Mouse (Mus musculus): ENCODE data around the gene Dyrk1a. TPM values are rescaled to one million over a fixed set of nuclear protein-coding genes. Genes with fewer than 3 reads are reported as not detected.
"Not testable (repeated sequence)": the region's sequence is repeated elsewhere in the genome, so short reads cannot be mapped to it uniquely, and the experiment has no call there.

The Dyrk1a gene
- polyA plus RNA-seq, 1 experiment from 2014 or later: 8.7 TPM

DNA sequence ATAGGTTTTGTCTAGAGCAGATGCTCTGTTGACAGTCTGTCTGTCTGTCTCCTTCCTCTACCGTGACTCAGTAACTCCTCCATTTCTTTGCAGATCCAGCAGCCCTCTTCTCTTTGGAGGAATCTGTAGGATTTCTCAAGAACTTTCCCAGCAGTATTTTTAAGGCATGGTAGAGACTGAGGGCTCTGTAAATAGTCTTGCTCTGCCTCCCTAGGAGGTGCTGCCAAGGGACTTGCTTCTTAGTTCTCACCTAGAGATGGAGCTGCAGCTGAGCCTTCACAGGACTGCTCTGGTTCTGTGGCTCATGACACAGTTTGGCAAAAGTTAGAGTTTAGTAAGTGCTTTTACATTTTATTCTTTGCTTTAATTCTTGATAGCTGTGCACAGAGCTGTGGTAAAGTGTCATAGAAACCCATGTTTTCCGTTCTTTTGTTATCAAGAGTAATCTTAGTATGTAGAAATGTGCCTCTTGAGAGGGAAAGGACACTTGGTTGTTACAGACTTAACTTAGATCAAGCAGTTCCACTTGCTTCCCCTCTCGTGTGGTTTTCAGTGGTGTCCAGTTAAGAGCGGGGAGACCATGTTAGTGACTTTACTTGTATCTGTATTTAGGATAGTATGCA lies 82.4 kb downstream of the Dyrk1a start:
- Histone ChIP-seq H3K9ac (no peak overlapping the region), H3K27me3 (no peaks in the 10 kb centered on the region), H3K9me3 (replicated peaks) (no peaks in the 10 kb centered on the region), H3K4me3 (replicated peaks) (no peak overlapping the region), H3K4me2 (no peak overlapping the region), H3K4me1 (peaks cover 43% of the 10 kb centered on the region), H3K27ac (no peak overlapping the region), H3K36me3 (no peaks in the 10 kb centered on the region)
- ATAC-seq (replicated peaks; ENCODE audit: low FRiP score): no peak
- WGBS: 70% methylated on average over 4 of the region's 4 CpGs

DNA sequence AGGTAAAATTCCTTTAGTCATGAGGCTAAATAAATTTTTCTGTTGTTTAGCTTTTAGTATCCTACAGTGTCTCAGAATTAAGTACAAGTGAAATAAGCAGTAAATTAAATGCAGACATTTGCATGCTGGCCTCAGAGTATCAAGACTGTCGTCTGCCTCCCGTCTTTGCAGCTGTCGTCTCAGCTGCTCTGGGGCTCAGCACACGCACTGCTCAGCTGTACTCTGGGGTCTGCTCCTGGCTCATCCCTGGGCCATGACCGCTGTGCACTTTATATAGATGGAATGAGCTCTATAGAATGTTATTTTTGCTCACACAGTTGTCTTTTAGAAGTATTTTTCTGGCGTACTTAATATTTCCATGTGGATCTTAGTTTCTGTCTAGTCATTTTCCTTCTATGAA lies 85.3 kb downstream of the Dyrk1a start:
- Histone ChIP-seq H3K9me3 (replicated peaks) (no peaks in the 10 kb centered on the region), H3K4me2 (no peak overlapping the region), H3K27ac (no peak overlapping the region), H3K4me1 (peaks cover 29% of the 10 kb centered on the region; the same call in 1 of the 2 replicates), H3K4me3 (replicated peaks) (no peak overlapping the region), H3K9ac (no peak overlapping the region), H3K27me3 (no peaks in the 10 kb centered on the region), H3K36me3 (peaks cover 2% of the 10 kb centered on the region)
- WGBS: 49% methylated on average over 6 of the region's 6 CpGs
- ATAC-seq (replicated peaks; ENCODE audit: low FRiP score): no peak

DNA sequence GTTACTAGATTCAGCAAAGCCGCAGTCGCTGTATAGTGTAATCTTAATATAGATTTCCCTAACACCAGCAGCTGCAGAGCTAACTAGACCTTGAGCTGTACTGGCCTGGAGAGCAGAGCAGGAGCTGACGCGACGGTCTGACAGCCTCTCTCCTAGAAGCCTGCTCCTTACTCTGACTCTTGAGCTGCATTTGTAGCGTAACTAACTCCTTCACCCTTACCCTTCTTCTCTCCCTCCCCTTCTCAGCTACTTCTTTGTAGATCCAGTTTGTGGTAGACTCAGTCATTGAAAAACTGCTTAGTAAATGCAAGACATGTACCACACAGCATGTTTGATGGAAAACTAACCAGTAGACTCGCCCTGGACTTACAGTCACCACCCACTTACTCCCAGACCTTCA lies 87.1 kb downstream of the Dyrk1a start:
- H3K9ac ChIP-seq: no peak overlapping the region
- no peak for ATAC-seq (replicated peaks; ENCODE audit: low FRiP score)
- H3K27me3 ChIP-seq: no peaks in the 10 kb centered on the region
- no peaks in the 10 kb centered on the region for H3K9me3 ChIP-seq (replicated peaks)
- H3K36me3 ChIP-seq: peaks cover 8% of the 10 kb centered on the region
- no peak overlapping the region for H3K27ac ChIP-seq
- 81% methylated on average over 7 of the region's 7 CpGs for WGBS
- H3K4me2 ChIP-seq: no peak overlapping the region
- peaks cover 25% of the 10 kb centered on the region; the same call in 1 of the 2 replicates for H3K4me1 ChIP-seq
- H3K4me3 ChIP-seq (replicated peaks): no peak overlapping the region

DNA sequence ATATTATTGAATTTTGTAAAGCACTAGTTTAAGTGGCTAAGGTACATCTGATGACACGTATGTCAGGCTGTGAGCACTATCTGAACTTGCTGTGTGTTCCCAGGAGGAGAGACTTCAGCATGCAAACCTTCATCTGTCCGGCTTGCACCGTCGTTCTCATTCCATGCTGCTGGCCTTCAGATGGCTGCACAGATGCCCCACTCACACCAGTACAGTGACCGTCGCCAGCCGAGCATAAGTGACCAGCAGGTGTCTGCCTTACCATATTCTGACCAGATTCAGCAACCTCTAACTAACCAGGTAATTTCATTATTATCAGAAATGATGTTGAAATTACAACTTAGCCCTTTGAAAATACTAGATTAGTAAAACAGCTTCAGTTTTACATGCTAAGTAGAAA lies 89.6 kb downstream of the Dyrk1a start:
- H3K4me3 ChIP-seq (replicated peaks): no peak overlapping the region
- H3K27ac ChIP-seq: no peak overlapping the region
- peaks cover 15% of the 10 kb centered on the region; the same call in 1 of the 2 replicates for H3K4me1 ChIP-seq
- peaks cover 9% of the 10 kb centered on the region for H3K36me3 ChIP-seq
- H3K9me3 ChIP-seq (replicated peaks): no peaks in the 10 kb centered on the region
- no peaks in the 10 kb centered on the region for H3K27me3 ChIP-seq
- no peak overlapping the region for H3K9ac ChIP-seq
- H3K4me2 ChIP-seq: no peak overlapping the region
- ATAC-seq (replicated peaks; ENCODE audit: low FRiP score): no peak
- 91% methylated on average over 7 of the region's 7 CpGs for WGBS

DNA sequence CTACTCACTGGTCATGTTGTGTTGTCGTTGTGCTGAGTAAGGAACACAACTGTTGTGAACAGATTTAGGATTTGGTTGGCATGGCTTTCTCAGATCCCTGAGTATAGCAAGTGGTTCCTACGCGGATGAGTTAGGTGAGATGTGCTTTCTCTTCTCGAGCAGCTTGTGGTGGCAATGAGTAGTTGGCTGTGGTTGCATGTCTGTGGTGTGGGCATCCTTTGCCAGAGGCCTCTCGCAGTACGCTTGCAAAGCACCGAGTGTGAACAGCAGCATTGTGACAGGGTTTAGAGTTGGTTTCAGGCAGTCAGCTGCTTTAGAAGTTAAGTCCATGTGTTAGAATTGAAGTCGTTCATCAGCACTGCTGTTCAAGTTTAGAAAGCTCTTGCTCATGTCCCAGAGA lies 90.4 kb downstream of the Dyrk1a start:
- Histone ChIP-seq H3K27me3 (no peaks in the 10 kb centered on the region), H3K9ac (no peak overlapping the region), H3K27ac (no peak overlapping the region), H3K36me3 (peaks cover 16% of the 10 kb centered on the region), H3K4me2 (no peak overlapping the region), H3K4me1 (peaks cover 11% of the 10 kb centered on the region; the same call in 1 of the 2 replicates), H3K4me3 (replicated peaks) (no peak overlapping the region), H3K9me3 (replicated peaks) (no peaks in the 10 kb centered on the region)
- 93% methylated on average over 8 of the region's 8 CpGs for WGBS
- ATAC-seq (replicated peaks; ENCODE audit: low FRiP score): no peak

DNA sequence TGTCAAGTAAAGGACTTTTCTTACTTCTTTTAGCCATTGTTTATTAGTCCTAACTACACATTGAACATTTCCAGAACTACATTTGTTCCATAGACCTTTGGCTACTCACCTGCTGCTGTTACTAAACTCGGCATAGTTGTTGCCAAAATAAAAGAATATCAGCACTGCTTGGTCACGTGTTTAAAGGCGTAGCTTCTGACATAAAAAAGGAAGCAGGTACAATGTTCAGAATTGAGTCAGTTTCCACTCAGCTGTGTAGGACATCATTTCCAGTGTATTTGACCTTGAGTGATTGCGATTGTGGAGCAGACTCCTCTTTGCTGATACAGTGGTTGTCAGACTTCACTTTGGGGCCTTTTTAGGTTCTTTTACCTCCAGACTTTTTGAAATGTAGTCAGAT lies 97.7 kb downstream of the Dyrk1a start:
- Histone ChIP-seq H3K4me1 (no peaks in the 10 kb centered on the region), H3K9ac (no peak overlapping the region), H3K36me3 (peaks cover 72% of the 10 kb centered on the region), H3K27me3 (no peaks in the 10 kb centered on the region), H3K27ac (no peak overlapping the region), H3K9me3 (replicated peaks) (no peaks in the 10 kb centered on the region), H3K4me2 (no peak overlapping the region), H3K4me3 (replicated peaks) (no peak overlapping the region)
- 90% methylated on average over 4 of the region's 4 CpGs for WGBS
- no peak for ATAC-seq (replicated peaks; ENCODE audit: low FRiP score)

DNA sequence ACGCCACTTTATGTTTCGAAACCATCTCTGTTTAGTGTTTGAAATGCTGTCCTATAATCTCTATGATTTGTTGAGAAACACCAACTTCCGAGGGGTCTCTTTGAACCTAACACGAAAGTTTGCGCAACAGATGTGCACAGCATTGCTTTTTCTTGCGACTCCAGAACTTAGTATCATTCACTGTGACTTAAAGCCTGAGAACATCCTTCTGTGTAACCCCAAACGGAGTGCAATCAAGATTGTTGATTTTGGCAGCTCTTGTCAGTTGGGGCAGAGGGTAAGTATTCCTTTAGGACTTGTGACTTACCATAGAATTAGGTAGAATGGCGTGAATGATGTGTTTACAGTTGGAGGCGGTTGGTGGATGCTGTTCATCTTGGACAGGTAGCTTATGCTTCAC lies 101.5 kb downstream of the Dyrk1a start:
- H3K36me3 ChIP-seq: peaks cover 87% of the 10 kb centered on the region
- H3K9ac ChIP-seq: no peak overlapping the region
- WGBS: 71% methylated on average over 9 of the region's 9 CpGs
- no peak overlapping the region for H3K4me2 ChIP-seq
- no peaks in the 10 kb centered on the region for H3K27me3 ChIP-seq
- no peaks in the 10 kb centered on the region for H3K4me1 ChIP-seq
- no peak overlapping the region for H3K4me3 ChIP-seq (replicated peaks)
- no peaks in the 10 kb centered on the region for H3K9me3 ChIP-seq (replicated peaks)
- no peak overlapping the region for H3K27ac ChIP-seq
- no peak for ATAC-seq (replicated peaks; ENCODE audit: low FRiP score)

DNA sequence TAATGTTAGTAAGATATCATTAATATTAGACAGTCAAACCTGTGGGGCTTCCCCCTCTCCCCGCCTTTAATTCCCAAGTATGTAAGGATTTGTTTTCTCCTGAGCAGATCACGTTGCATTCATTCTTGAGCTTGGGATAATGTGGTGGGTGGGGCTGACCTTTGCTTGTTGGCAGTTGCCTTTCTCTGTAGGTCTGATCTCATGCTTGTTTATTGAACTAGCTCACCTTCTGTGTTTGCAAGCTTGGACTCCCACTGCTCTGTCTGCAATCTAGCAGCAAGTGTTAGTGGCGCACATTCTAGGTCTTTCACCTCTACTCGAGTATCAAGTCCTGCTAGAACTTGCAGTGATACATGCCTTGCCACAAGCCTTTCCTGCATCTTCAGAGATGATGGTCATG lies 111.1 kb downstream of the Dyrk1a start:
- ATAC-seq (replicated peaks; ENCODE audit: low FRiP score): no peak
- no peaks in the 10 kb centered on the region for H3K27me3 ChIP-seq

DNA sequence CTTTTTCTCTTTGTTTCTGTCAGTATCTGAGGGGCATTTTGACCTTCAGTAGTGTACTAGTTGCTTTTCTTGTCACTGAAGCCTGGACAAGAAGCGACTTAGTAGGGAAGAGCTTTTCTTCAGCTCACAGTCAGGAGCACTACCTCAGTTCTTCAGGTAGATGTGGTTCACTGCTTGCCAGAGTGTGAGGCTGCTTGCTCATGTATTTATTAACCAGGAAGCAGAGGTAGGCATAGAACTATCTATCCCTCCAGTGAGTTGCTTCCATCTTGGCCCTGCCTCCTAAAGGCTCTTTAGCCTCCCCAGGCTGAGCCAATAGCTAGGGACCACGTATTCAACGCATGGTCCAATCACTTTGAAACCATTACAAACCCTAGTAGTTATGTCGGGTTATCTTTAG lies 112.0 kb downstream of the Dyrk1a start:
- no peaks in the 10 kb centered on the region for H3K27me3 ChIP-seq
- H3K9me3 ChIP-seq (replicated peaks): no peaks in the 10 kb centered on the region
- no peak overlapping the region for H3K4me3 ChIP-seq (replicated peaks)
- ATAC-seq (replicated peaks; ENCODE audit: low FRiP score): no peak
- H3K4me2 ChIP-seq: no peak overlapping the region
- H3K9ac ChIP-seq: no peak overlapping the region
- H3K27ac ChIP-seq: no peak overlapping the region
- 88% methylated on average over 4 of the region's 4 CpGs for WGBS
- H3K4me1 ChIP-seq: peaks cover 19% of the 10 kb centered on the region
- peaks cover 70% of the 10 kb centered on the region for H3K36me3 ChIP-seq

More for the DNA sequence above, 111.1 kb downstream of the Dyrk1a start:
- no peak overlapping the region for H3K4me2 ChIP-seq
- no peak overlapping the region for H3K9ac ChIP-seq
- no peak overlapping the region for H3K4me3 ChIP-seq (replicated peaks)
- H3K27ac ChIP-seq: 0 out of 2 replicates have a peak overlapping the region, but pooled peaks have one; percentile 18
- peaks cover 64% of the 10 kb centered on the region for H3K36me3 ChIP-seq
- 55% methylated on average over 4 of the region's 4 CpGs for WGBS
- no peaks in the 10 kb centered on the region for H3K9me3 ChIP-seq (replicated peaks)
- peaks cover 19% of the 10 kb centered on the region for H3K4me1 ChIP-seq

DNA sequence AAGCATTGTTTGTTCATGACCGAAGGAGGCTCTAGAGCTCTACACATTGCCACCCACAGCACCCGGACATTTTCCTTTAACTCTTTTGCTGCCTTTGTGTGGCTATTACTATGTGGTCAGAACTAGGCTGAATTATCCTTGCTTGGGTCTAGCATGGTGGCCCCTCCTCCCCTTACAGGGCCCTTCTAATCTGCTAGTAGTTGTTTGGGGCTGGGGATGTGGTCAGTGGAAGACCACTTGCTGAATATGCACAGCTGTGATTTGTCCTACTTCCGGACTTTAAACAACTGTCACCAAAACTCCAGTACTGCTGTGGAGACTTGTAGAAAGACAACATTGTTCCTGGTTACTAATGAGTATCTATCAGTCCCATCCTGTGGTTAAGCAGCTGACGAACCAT lies 114.2 kb downstream of the Dyrk1a start:
- no peak overlapping the region for H3K9ac ChIP-seq
- ATAC-seq (replicated peaks; ENCODE audit: low FRiP score): no peak
- 73% methylated on average over 4 of the region's 4 CpGs for WGBS
- peaks cover 72% of the 10 kb centered on the region for H3K36me3 ChIP-seq
- no peaks in the 10 kb centered on the region for H3K27me3 ChIP-seq
- peaks cover 19% of the 10 kb centered on the region for H3K4me1 ChIP-seq
- H3K4me2 ChIP-seq: no peak overlapping the region
- no peaks in the 10 kb centered on the region for H3K9me3 ChIP-seq (replicated peaks)
- no peak overlapping the region for H3K27ac ChIP-seq
- no peak overlapping the region for H3K4me3 ChIP-seq (replicated peaks)

DNA sequence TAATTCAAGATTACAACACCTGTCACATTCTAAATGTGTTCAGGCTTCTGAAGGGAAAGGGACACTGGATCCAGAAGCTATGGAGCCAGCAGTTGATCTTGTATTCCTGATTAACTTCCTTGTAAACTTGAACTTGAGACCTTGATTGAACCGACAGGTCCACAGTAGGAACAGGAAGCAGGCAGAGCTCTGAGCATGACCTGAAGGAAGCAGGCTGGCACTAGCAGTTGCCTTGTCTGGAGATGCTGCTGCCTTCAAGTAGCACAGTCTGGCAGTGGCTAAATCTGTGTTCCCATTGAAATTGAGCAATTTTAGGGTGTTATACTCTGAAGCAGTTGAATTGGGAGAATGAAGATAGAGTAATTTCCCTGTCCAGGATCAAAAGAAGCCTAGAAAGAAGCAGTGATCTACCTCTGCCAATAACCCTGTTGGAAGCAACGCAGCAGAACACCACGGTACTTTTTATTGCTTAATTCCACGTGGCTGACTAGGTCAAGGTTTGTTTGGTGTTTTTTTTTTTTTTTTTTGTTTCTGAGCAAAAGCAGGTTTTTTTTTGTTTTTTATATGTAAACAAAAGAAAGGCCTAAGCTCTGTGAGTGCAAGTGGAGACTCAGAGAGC lies 124.0 kb downstream of the Dyrk1a start:
- Histone ChIP-seq H3K4me2 (no peak overlapping the region), H3K27ac (no peak overlapping the region), H3K36me3 (peaks cover 65% of the 10 kb centered on the region), H3K9me3 (replicated peaks) (no peaks in the 10 kb centered on the region), H3K27me3 (no peaks in the 10 kb centered on the region), H3K9ac (no peak overlapping the region), H3K4me1 (no peaks in the 10 kb centered on the region), H3K4me3 (replicated peaks) (no peak overlapping the region)
- ATAC-seq (replicated peaks; ENCODE audit: low FRiP score): no peak
- 54% methylated on average over 4 of the region's 4 CpGs for WGBS

DNA sequence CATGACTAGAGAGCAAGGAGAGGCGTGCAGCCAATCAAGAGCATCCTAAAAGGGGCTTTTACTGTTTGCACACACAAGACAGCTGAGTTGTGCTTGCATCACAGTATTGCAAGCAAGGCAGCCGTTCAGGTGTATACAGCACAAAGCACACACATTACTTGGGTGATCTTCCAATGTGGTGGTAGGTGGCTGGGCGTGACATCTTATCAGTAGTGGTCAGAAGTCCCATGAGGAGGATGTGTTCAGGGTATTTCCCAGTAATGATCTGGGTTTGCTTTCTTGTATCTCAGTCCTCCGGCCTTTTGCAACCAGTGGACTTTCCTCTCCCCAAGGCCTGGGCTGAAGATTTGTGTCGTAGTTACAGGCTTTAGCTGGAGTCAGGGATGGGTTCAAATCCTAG lies 127.7 kb downstream of the Dyrk1a start:
- H3K4me2 ChIP-seq: no peak overlapping the region
- no peaks in the 10 kb centered on the region for H3K9me3 ChIP-seq (replicated peaks)
- 86% methylated on average over 5 of the region's 5 CpGs for WGBS
- no peak overlapping the region for H3K27ac ChIP-seq
- H3K27me3 ChIP-seq: no peaks in the 10 kb centered on the region
- H3K9ac ChIP-seq: no peak overlapping the region
- ATAC-seq (replicated peaks; ENCODE audit: low FRiP score): no peak
- no peaks in the 10 kb centered on the region for H3K4me1 ChIP-seq
- H3K4me3 ChIP-seq (replicated peaks): no peak overlapping the region
- H3K36me3 ChIP-seq: peaks cover 31% of the 10 kb centered on the region

DNA sequence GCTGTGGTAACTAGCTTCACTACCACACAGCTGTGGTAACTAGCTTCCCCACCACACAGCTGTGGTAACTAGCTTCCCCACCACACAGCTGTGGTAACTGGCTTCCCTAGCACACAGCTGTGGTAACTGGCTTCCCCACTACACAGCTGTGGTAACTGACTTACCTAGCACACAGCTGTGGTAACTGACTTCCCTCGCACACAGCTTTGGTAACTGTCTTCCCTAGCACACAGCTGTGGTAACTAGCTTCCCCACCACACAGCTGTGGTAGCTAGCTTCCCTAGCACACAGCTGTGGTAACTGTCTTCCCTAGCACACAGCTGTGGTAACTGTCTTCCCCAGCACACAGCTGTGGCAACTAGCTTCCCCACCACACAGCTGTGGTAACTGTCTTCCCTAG lies 128.4 kb downstream of the Dyrk1a start:
- H3K4me1 ChIP-seq; H3K9me3 ChIP-seq (replicated peaks); ATAC-seq (replicated peaks; ENCODE audit: low FRiP score); H3K27me3 ChIP-seq; H3K9ac ChIP-seq; H3K4me3 ChIP-seq (replicated peaks); H3K27ac ChIP-seq; H3K4me2 ChIP-seq: not testable (repeated sequence)
- peaks cover 24% of the 10 kb centered on the region for H3K36me3 ChIP-seq
- WGBS: 83% methylated on average over 1 of the region's 1 CpGs
